Mouse (Mus musculus): Measurements from ENCODE around the gene Zbtb1. TPM values are rescaled to one million over a fixed set of nuclear protein-coding genes. Genes with fewer than 3 reads are reported as not detected.

The Zbtb1 gene
- polyA plus RNA-seq, 1 experiment from 2014 or later, result 8.7 TPM

GRCm38 (mm10) chr12:76397281-76397680, 27.2 kb downstream of the Zbtb1 start:
- no peak for ATAC-seq (ENCODE audit: insufficient read depth, low FRiP score)
- H3K4me1 ChIP-seq (ENCODE audit: control insufficient read depth, insufficient read depth, low read length), result no peaks in the 10 kb centered on the region
- H3K9ac ChIP-seq (ENCODE audit: low read length), result no peak overlapping the region
- no peaks in the 10 kb centered on the region for H3K9me3 ChIP-seq (replicated peaks; ENCODE audit: control insufficient read depth, low read length)
- H3K27me3 ChIP-seq (ENCODE audit: control insufficient read depth, insufficient read depth, low read length), result no peaks in the 10 kb centered on the region; the same call in 1 of the 2 replicates
- WGBS, result 85% methylated on average over 5 of the region's 5 CpGs
- no peaks in the 10 kb centered on the region for H3K36me3 ChIP-seq (ENCODE audit: control insufficient read depth, insufficient read depth, low read length)
- no peak overlapping the region for H3K4me2 ChIP-seq (ENCODE audit: low read depth, low read length)
- no peak overlapping the region for H3K27ac ChIP-seq (ENCODE audit: low read length)
- H3K4me3 ChIP-seq (replicated peaks; ENCODE audit: low read length), result no peak overlapping the region

GRCm38 (mm10) chr12:76401674-76402073, 31.6 kb downstream of the Zbtb1 start:
- WGBS, result 59% methylated on average over 3 of the region's 3 CpGs
- Histone ChIP-seq H3K36me3 (ENCODE audit: control insufficient read depth, insufficient read depth, low read length) (no peaks in the 10 kb centered on the region), H3K4me2 (ENCODE audit: low read depth, low read length) (no peak overlapping the region), H3K9me3 (replicated peaks; ENCODE audit: control insufficient read depth, low read length) (no peaks in the 10 kb centered on the region), H3K27ac (ENCODE audit: low read length) (no peak overlapping the region), H3K9ac (ENCODE audit: low read length) (no peak overlapping the region), H3K4me1 (ENCODE audit: control insufficient read depth, insufficient read depth, low read length) (peaks cover 20% of the 10 kb centered on the region), H3K27me3 (ENCODE audit: control insufficient read depth, insufficient read depth, low read length) (peaks cover 19% of the 10 kb centered on the region), H3K4me3 (replicated peaks; ENCODE audit: low read length) (no peak overlapping the region)
- ATAC-seq (ENCODE audit: insufficient read depth, low FRiP score), result no peak

- ATAC-seq (ENCODE audit: insufficient read depth, low FRiP score), result peak; percentile 89
- Histone ChIP-seq H3K4me3 (replicated peaks; ENCODE audit: low read length) (peak overlapping the region; percentile 78), H3K4me2 (ENCODE audit: low read depth, low read length) (peak overlapping the region; percentile 67), H3K36me3 (ENCODE audit: control insufficient read depth, insufficient read depth, low read length) (no peaks in the 10 kb centered on the region), H3K27me3 (ENCODE audit: control insufficient read depth, insufficient read depth, low read length) (peaks cover 26% of the 10 kb centered on the region), H3K9ac (ENCODE audit: low read length) (peak overlapping the region; percentile 83), H3K27ac (ENCODE audit: low read length) (peak overlapping the region; percentile 97), H3K9me3 (replicated peaks; ENCODE audit: control insufficient read depth, low read length) (no peaks in the 10 kb centered on the region), H3K4me1 (ENCODE audit: control insufficient read depth, insufficient read depth, low read length) (peaks cover 20% of the 10 kb centered on the region)
- WGBS, result 2% methylated on average over 54 of the region's 54 CpGs
These were observed 33.2 kb downstream of the Zbtb1 start for GRCm38 (mm10) chr12:76402991-76403885.

GRCm38 (mm10) chr12:76403886-76404537, 33.9 kb downstream of the Zbtb1 start, which contains the start of gene Hspa2:
TSS of gene Hspa2 (plus strand) at chr12:76404176.
- Histone ChIP-seq H3K36me3 (ENCODE audit: control insufficient read depth, insufficient read depth, low read length) (no peaks in the 10 kb centered on the region), H3K4me2 (ENCODE audit: low read depth, low read length) (peak within 1 kb of the TSS; percentile 67), H3K9ac (ENCODE audit: low read length) (peak within 1 kb of the TSS; percentile 83), H3K4me3 (replicated peaks; ENCODE audit: low read length) (peak within 1 kb of the TSS; percentile 78), H3K4me1 (ENCODE audit: control insufficient read depth, insufficient read depth, low read length) (peaks cover 20% of the 10 kb centered on the region), H3K27me3 (ENCODE audit: control insufficient read depth, insufficient read depth, low read length) (peaks cover 26% of the 10 kb centered on the region), H3K9me3 (replicated peaks; ENCODE audit: control insufficient read depth, low read length) (no peaks in the 10 kb centered on the region), H3K27ac (ENCODE audit: low read length) (peak within 1 kb of the TSS; percentile 97)
- under 1% methylated on average over 54 of the region's 54 CpGs for WGBS
- peak; percentile 98 for ATAC-seq (ENCODE audit: insufficient read depth, low FRiP score)

- Histone ChIP-seq H3K27ac (ENCODE audit: low read length) (no peak overlapping the region), H3K4me2 (ENCODE audit: low read depth, low read length) (peak overlapping the region; percentile 67), H3K9ac (ENCODE audit: low read length) (peak overlapping the region; percentile 4; the same call in 1 of the 2 replicates), H3K4me3 (replicated peaks; ENCODE audit: low read length) (peak overlapping the region; percentile 78), H3K9me3 (replicated peaks; ENCODE audit: control insufficient read depth, low read length) (no peaks in the 10 kb centered on the region), H3K36me3 (ENCODE audit: control insufficient read depth, insufficient read depth, low read length) (no peaks in the 10 kb centered on the region), H3K27me3 (ENCODE audit: control insufficient read depth, insufficient read depth, low read length) (peaks cover 26% of the 10 kb centered on the region), H3K4me1 (ENCODE audit: control insufficient read depth, insufficient read depth, low read length) (peaks cover 20% of the 10 kb centered on the region)
- WGBS, result 7% methylated on average over 20 of the region's 20 CpGs
- ATAC-seq (ENCODE audit: insufficient read depth, low FRiP score), result no peak
These were observed 34.7 kb downstream of the Zbtb1 start for GRCm38 (mm10) chr12:76404836-76405182.

- Histone ChIP-seq H3K9ac (ENCODE audit: low read length) (peak overlapping the region; percentile 48; the same call in 1 of the 2 replicates), H3K4me1 (ENCODE audit: control insufficient read depth, insufficient read depth, low read length) (peaks cover 20% of the 10 kb centered on the region), H3K4me3 (replicated peaks; ENCODE audit: low read length) (peak overlapping the region; percentile 78), H3K36me3 (ENCODE audit: control insufficient read depth, insufficient read depth, low read length) (no peaks in the 10 kb centered on the region), H3K9me3 (replicated peaks; ENCODE audit: control insufficient read depth, low read length) (no peaks in the 10 kb centered on the region), H3K4me2 (ENCODE audit: low read depth, low read length) (peak overlapping the region; percentile 67), H3K27me3 (ENCODE audit: control insufficient read depth, insufficient read depth, low read length) (peaks cover 26% of the 10 kb centered on the region), H3K27ac (ENCODE audit: low read length) (no peak overlapping the region)
- 4% methylated on average over 64 of the region's 64 CpGs for WGBS
- ATAC-seq (ENCODE audit: insufficient read depth, low FRiP score), result no peak
These were observed 35.3 kb downstream of the Zbtb1 start for GRCm38 (mm10) chr12:76405183-76405970.

GRCm38 (mm10) chr12:76405971-76406370, 35.9 kb downstream of the Zbtb1 start:
- 6% methylated on average over 23 of the region's 23 CpGs for WGBS
- Histone ChIP-seq H3K4me2 (ENCODE audit: low read depth, low read length) (peak overlapping the region; percentile 67), H3K9ac (ENCODE audit: low read length) (peak overlapping the region; percentile 48; the same call in 1 of the 2 replicates), H3K9me3 (replicated peaks; ENCODE audit: control insufficient read depth, low read length) (no peaks in the 10 kb centered on the region), H3K36me3 (ENCODE audit: control insufficient read depth, insufficient read depth, low read length) (no peaks in the 10 kb centered on the region), H3K27ac (ENCODE audit: low read length) (no peak overlapping the region), H3K4me3 (replicated peaks; ENCODE audit: low read length) (peak overlapping the region; percentile 78), H3K4me1 (ENCODE audit: control insufficient read depth, insufficient read depth, low read length) (peaks cover 20% of the 10 kb centered on the region), H3K27me3 (ENCODE audit: control insufficient read depth, insufficient read depth, low read length) (peaks cover 26% of the 10 kb centered on the region)
- no peak for ATAC-seq (ENCODE audit: insufficient read depth, low FRiP score)

GRCm38 (mm10) chr12:76407184-76407583, 37.1 kb downstream of the Zbtb1 start:
- Histone ChIP-seq H3K36me3 (ENCODE audit: control insufficient read depth, insufficient read depth, low read length) (no peaks in the 10 kb centered on the region), H3K4me3 (replicated peaks; ENCODE audit: low read length) (no peak overlapping the region), H3K4me2 (ENCODE audit: low read depth, low read length) (no peak overlapping the region), H3K27ac (ENCODE audit: low read length) (no peak overlapping the region), H3K9me3 (replicated peaks; ENCODE audit: control insufficient read depth, low read length) (no peaks in the 10 kb centered on the region), H3K4me1 (ENCODE audit: control insufficient read depth, insufficient read depth, low read length) (peaks cover 20% of the 10 kb centered on the region), H3K27me3 (ENCODE audit: control insufficient read depth, insufficient read depth, low read length) (peaks cover 26% of the 10 kb centered on the region), H3K9ac (ENCODE audit: low read length) (no peak overlapping the region)
- 49% methylated on average over 1 of the region's 1 CpGs for WGBS
- ATAC-seq (ENCODE audit: insufficient read depth, low FRiP score), result no peak

Data from stomach, embryonic 16.5 days (tissue).